ENCODE assay signal across 21 mouse cellular contexts in the genomic region with DNA sequence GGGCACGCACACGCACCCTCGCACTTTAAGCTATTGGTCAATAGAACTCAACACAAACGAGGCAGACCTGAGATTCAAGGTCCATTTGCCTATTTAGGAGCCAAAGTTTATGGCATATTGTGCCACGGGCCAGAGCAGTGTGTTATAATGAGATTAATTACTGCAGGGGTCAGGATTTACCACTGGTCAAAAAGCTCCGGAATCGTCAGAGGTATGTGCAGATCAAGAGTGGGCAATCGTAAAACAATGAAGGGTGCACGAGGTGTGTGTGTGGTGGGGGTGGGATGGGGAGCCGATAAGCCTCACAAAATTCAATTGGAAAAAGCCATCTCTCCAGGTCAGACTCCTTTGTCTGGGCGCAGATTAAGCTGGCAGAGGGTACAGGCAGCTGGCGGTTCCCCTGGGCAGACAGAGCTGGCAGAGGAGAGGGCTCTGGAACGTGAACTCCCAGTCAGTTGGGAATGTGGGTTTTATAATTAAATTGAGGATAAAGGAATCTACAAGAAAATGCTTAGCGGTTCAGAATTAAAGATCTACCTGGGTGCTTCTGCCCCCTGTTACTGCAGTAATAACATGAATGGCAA.
A peak's percentile ranks its signal among the peaks of the same experiment; 100 is the strongest.
DNase-seq lines count a peak whose midpoint lies in the region; ATAC-seq and TF ChIP-seq lines count a peak whose summit lies in the region.
"Had no signal": no experiment of that assay in that cellular context is flagged by ENCODE, and none has a peak within 500 bp of the region (broad histone marks: within the 10 kb centered on the region; RNA-seq: fewer than 3 reads in every experiment).

No protein-coding gene starts in this region.

- H3K27ac ChIP-seq in hindbrain, embryonic 16.5 days (ENCODE audit: low read depth, low read length) = no peak overlapping the region
- H3K27ac ChIP-seq in hindbrain, embryonic 10.5 days = no peak overlapping the region
- H3K27ac ChIP-seq in midbrain, postnatal 0 days (ENCODE audit: low read depth, low read length) = no peak overlapping the region
- no peak overlapping the region for H3K27ac ChIP-seq in midbrain, embryonic 11.5 days (ENCODE audit: low read depth, low read length)
- no peak overlapping the region for H3K27ac ChIP-seq in forebrain, embryonic 14.5 days (ENCODE audit: low read depth, low read length)
- H3K27ac ChIP-seq: embryonic facial prominence, embryonic 15.5 days had no signal

- WGBS in hindbrain, embryonic 16.5 days = 64% methylated on average over 14 of the region's 14 CpGs
- WGBS in hindbrain, embryonic 10.5 days = 88% methylated on average over 14 of the region's 14 CpGs
- 59% methylated on average over 14 of the region's 14 CpGs for WGBS in midbrain, postnatal 0 days
- 72% methylated on average over 14 of the region's 14 CpGs for WGBS in midbrain, embryonic 11.5 days
- WGBS in forebrain, embryonic 14.5 days = 48% methylated on average over 14 of the region's 14 CpGs

- DNase-seq in adrenal gland, postnatal 10 days = peak; percentile 53
- DNase-seq in adrenal gland, adult 18-20 months (ENCODE audit: low spot score in 2 of 2) = no peak
- DNase-seq in hindbrain, embryonic 10.5 days (ENCODE audit: low spot score) = no peak
- DNase-seq in midbrain, postnatal 0 days (ENCODE audit: low spot score) = peak; percentile 35
- no peak for DNase-seq in midbrain, embryonic 11.5 days (ENCODE audit: low spot score, missing footprints)
- DNase-seq in forebrain, embryonic 14.5 days (ENCODE audit: low spot score) = peak; percentile 52
- no peak for DNase-seq in gastrocnemius, adult 18-20 months (ENCODE audit: low spot score)
- DNase-seq: adrenal gland, adult 2 months; cerebellum, adult 11 months; cerebellum, postnatal 36 days; heart, postnatal 10 days; kidney, adult 8-10 months; kidney, postnatal 36 days; lung, adult 18-20 months; lung, postnatal 14 days; right cerebral cortex, postnatal 4 days; thymus, adult 2 months had no signal

- H3K9me3 ChIP-seq in hindbrain, embryonic 16.5 days (ENCODE audit: control insufficient read depth, low read length) = no peaks in the 10 kb centered on the region
- no peaks in the 10 kb centered on the region for H3K9me3 ChIP-seq in hindbrain, embryonic 10.5 days
- H3K9me3 ChIP-seq in midbrain, postnatal 0 days (ENCODE audit: low read length) = no peaks in the 10 kb centered on the region
- no peaks in the 10 kb centered on the region for H3K9me3 ChIP-seq in midbrain, embryonic 11.5 days (ENCODE audit: control insufficient read depth, low read length)
- H3K9me3 ChIP-seq in forebrain, embryonic 14.5 days (replicated peaks; ENCODE audit: control insufficient read depth, low read length) = no peaks in the 10 kb centered on the region
- H3K9me3 ChIP-seq: embryonic facial prominence, embryonic 15.5 days had no signal

- no peaks in the 10 kb centered on the region for H3K36me3 ChIP-seq in hindbrain, embryonic 16.5 days (ENCODE audit: control insufficient read depth, insufficient read depth, low read length)
- no peaks in the 10 kb centered on the region for H3K36me3 ChIP-seq in hindbrain, embryonic 10.5 days
- no peaks in the 10 kb centered on the region for H3K36me3 ChIP-seq in midbrain, postnatal 0 days (ENCODE audit: insufficient read depth, low read length)
- no peaks in the 10 kb centered on the region for H3K36me3 ChIP-seq in midbrain, embryonic 11.5 days (ENCODE audit: control insufficient read depth, insufficient read depth, low read length)
- no peaks in the 10 kb centered on the region for H3K36me3 ChIP-seq in forebrain, embryonic 14.5 days (ENCODE audit: control insufficient read depth, insufficient read depth, low read length)
- H3K36me3 ChIP-seq: embryonic facial prominence, embryonic 15.5 days had no signal

- H3K4me3 ChIP-seq in hindbrain, embryonic 16.5 days (ENCODE audit: low read length) = no peak overlapping the region
- no peak overlapping the region for H3K4me3 ChIP-seq in hindbrain, embryonic 10.5 days
- H3K4me3 ChIP-seq in midbrain, postnatal 0 days (ENCODE audit: low read depth, low read length) = no peak overlapping the region
- H3K4me3 ChIP-seq in midbrain, embryonic 11.5 days (ENCODE audit: low read depth, low read length) = no peak overlapping the region
- H3K4me3 ChIP-seq in forebrain, embryonic 14.5 days (ENCODE audit: low read depth, low read length) = no peak overlapping the region
- H3K4me3 ChIP-seq: embryonic facial prominence, embryonic 15.5 days had no signal

- H3K4me2 ChIP-seq in hindbrain, embryonic 16.5 days (ENCODE audit: low read length) = no peak overlapping the region
- no peak overlapping the region for H3K4me2 ChIP-seq in midbrain, postnatal 0 days (ENCODE audit: low read depth, low read length, poor library complexity, severe bottlenecking)
- H3K4me2 ChIP-seq in midbrain, embryonic 11.5 days = no peak overlapping the region
- H3K4me2 ChIP-seq in forebrain, embryonic 14.5 days (ENCODE audit: low read length) = no peak overlapping the region
- H3K4me2 ChIP-seq: embryonic facial prominence, embryonic 15.5 days; heart, embryonic 11.5 days; liver, embryonic 11.5 days had no signal

- TF ChIP-seq CTCF in midbrain, postnatal 0 days (IDR thresholded peaks at IDR 0.05) = no peak

- peak; percentile 63; the same call in 1 of the 2 replicates for ATAC-seq in hindbrain, embryonic 16.5 days
- no peak for ATAC-seq in midbrain, postnatal 0 days (ENCODE audit: low FRiP score)
- ATAC-seq in midbrain, embryonic 11.5 days (ENCODE audit: low FRiP score) = no peak
- peak; percentile 49; the same call in 1 of the 2 replicates for ATAC-seq in forebrain, embryonic 14.5 days

- H3K9ac ChIP-seq in hindbrain, embryonic 16.5 days (ENCODE audit: low read depth, low read length) = no peak overlapping the region
- no peak overlapping the region for H3K9ac ChIP-seq in midbrain, postnatal 0 days (replicated peaks; ENCODE audit: low read length, poor library complexity, severe bottlenecking)
- no peak overlapping the region for H3K9ac ChIP-seq in midbrain, embryonic 11.5 days (ENCODE audit: low read length)
- no peak overlapping the region for H3K9ac ChIP-seq in forebrain, embryonic 14.5 days (ENCODE audit: low read length)
- H3K9ac ChIP-seq: embryonic facial prominence, embryonic 15.5 days had no signal

- no peaks in the 10 kb centered on the region for H3K27me3 ChIP-seq in hindbrain, embryonic 16.5 days (replicated peaks; ENCODE audit: control insufficient read depth, insufficient read depth, low read length)
- no peaks in the 10 kb centered on the region for H3K27me3 ChIP-seq in hindbrain, embryonic 10.5 days (ENCODE audit: insufficient read depth, poor library complexity, severe bottlenecking)
- no peaks in the 10 kb centered on the region for H3K27me3 ChIP-seq in midbrain, postnatal 0 days (ENCODE audit: insufficient read depth, low read length)
- no peaks in the 10 kb centered on the region for H3K27me3 ChIP-seq in midbrain, embryonic 11.5 days (ENCODE audit: control insufficient read depth, insufficient read depth, low read length)
- no peaks in the 10 kb centered on the region for H3K27me3 ChIP-seq in forebrain, embryonic 14.5 days (replicated peaks; ENCODE audit: control insufficient read depth, insufficient read depth, low read length)
- H3K27me3 ChIP-seq: embryonic facial prominence, embryonic 15.5 days had no signal

- H3K4me1 ChIP-seq in hindbrain, embryonic 16.5 days (ENCODE audit: control insufficient read depth, insufficient read depth, low read depth, low read length) = peaks cover 12% of the 10 kb centered on the region
- H3K4me1 ChIP-seq in hindbrain, embryonic 10.5 days (replicated peaks) = peaks cover 30% of the 10 kb centered on the region
- peaks cover 6% of the 10 kb centered on the region for H3K4me1 ChIP-seq in midbrain, postnatal 0 days (ENCODE audit: insufficient read depth, low read length)
- H3K4me1 ChIP-seq in midbrain, embryonic 11.5 days (ENCODE audit: control insufficient read depth, insufficient read depth, low read length) = peaks cover 14% of the 10 kb centered on the region
- H3K4me1 ChIP-seq in forebrain, embryonic 14.5 days (ENCODE audit: control insufficient read depth, insufficient read depth, low read length) = peaks cover 13% of the 10 kb centered on the region

Comparison
In these comparisons a context has a peak if more than half of its experiments do, and no peak if none do; other contexts are left out.
1. DNase-seq: peak in adrenal gland, postnatal 10 days (single experiment), midbrain, postnatal 0 days (single experiment) and forebrain, embryonic 14.5 days (single experiment); none in adrenal gland, adult 18-20 months (0 of 2), hindbrain, embryonic 10.5 days (single experiment), midbrain, embryonic 11.5 days (single experiment) and gastrocnemius, adult 18-20 months (single experiment).
2. ATAC-seq: peak in hindbrain, embryonic 16.5 days (single experiment) and forebrain, embryonic 14.5 days (single experiment); none in midbrain, postnatal 0 days (single experiment) and midbrain, embryonic 11.5 days (single experiment).